Mouse (Mus musculus): ENCODE results near the gene Wipf2. TPM values are rescaled to one million over a fixed set of nuclear protein-coding genes. Genes with fewer than 3 reads are reported as not detected.

Gene Wipf2
- polyA plus RNA-seq, 1 experiment from 2014 or later: 6.7 TPM

GRCm38 (mm10) chr11:98836128-98836527, 27.3 kb upstream of the Wipf2 start:
- Histone ChIP-seq H3K4me2 (replicated peaks; ENCODE audit: low read depth, low read length) (peak overlapping the region; percentile 100), H3K9ac (ENCODE audit: low read depth, low read length) (no peak overlapping the region), H3K9me3 (ENCODE audit: control insufficient read depth, low read length) (no peaks in the 10 kb centered on the region), H3K27me3 (ENCODE audit: control insufficient read depth, insufficient read depth, low read length) (no peaks in the 10 kb centered on the region), H3K4me3 (ENCODE audit: low read length) (peak overlapping the region; percentile 69), H3K4me1 (ENCODE audit: control insufficient read depth, insufficient read depth, low read length) (peaks cover 20% of the 10 kb centered on the region), H3K27ac (ENCODE audit: low read depth, low read length) (no peak overlapping the region), H3K36me3 (ENCODE audit: control insufficient read depth, insufficient read depth, low read length) (peaks cover 32% of the 10 kb centered on the region)
- WGBS: 29% methylated on average over 7 of the region's 7 CpGs
- ATAC-seq (ENCODE audit: low FRiP score, low TSS enrichment): peak; percentile 17

GRCm38 (mm10) chr11:98836651-98837141, 26.7 kb upstream of the Wipf2 start, which contains the start of gene Rapgefl1:
Gene Rapgefl1, plus strand, starts transcription at chr11:98836785.
- Histone ChIP-seq H3K9ac (ENCODE audit: low read depth, low read length) (peak within 1 kb of the TSS; percentile 72), H3K4me1 (ENCODE audit: control insufficient read depth, insufficient read depth, low read length) (peaks cover 20% of the 10 kb centered on the region), H3K4me2 (replicated peaks; ENCODE audit: low read depth, low read length) (peak within 1 kb of the TSS; percentile 100), H3K36me3 (ENCODE audit: control insufficient read depth, insufficient read depth, low read length) (peaks cover 27% of the 10 kb centered on the region), H3K27me3 (ENCODE audit: control insufficient read depth, insufficient read depth, low read length) (no peaks in the 10 kb centered on the region), H3K4me3 (ENCODE audit: low read length) (peak within 1 kb of the TSS; percentile 69), H3K27ac (ENCODE audit: low read depth, low read length) (no peak within 1 kb of the TSS), H3K9me3 (ENCODE audit: control insufficient read depth, low read length) (no peaks in the 10 kb centered on the region)
- WGBS: under 1% methylated on average over 45 of the region's 48 CpGs
- peak; percentile 87 for ATAC-seq (ENCODE audit: low FRiP score, low TSS enrichment)

GRCm38 (mm10) chr11:98837231-98837704, 26.2 kb upstream of the Wipf2 start:
- ATAC-seq (ENCODE audit: low FRiP score, low TSS enrichment): peak; percentile 56
- Histone ChIP-seq H3K27ac (ENCODE audit: low read depth, low read length) (no peak overlapping the region), H3K36me3 (ENCODE audit: control insufficient read depth, insufficient read depth, low read length) (peaks cover 21% of the 10 kb centered on the region), H3K9ac (ENCODE audit: low read depth, low read length) (peak overlapping the region; percentile 72), H3K4me2 (replicated peaks; ENCODE audit: low read depth, low read length) (peak overlapping the region; percentile 100), H3K9me3 (ENCODE audit: control insufficient read depth, low read length) (no peaks in the 10 kb centered on the region), H3K4me1 (ENCODE audit: control insufficient read depth, insufficient read depth, low read length) (peaks cover 20% of the 10 kb centered on the region), H3K4me3 (ENCODE audit: low read length) (peak overlapping the region; percentile 69), H3K27me3 (ENCODE audit: control insufficient read depth, insufficient read depth, low read length) (no peaks in the 10 kb centered on the region)
- 1% methylated on average over 29 of the region's 29 CpGs for WGBS

GRCm38 (mm10) chr11:98837917-98838316, 25.5 kb upstream of the Wipf2 start:
- peaks cover 20% of the 10 kb centered on the region for H3K4me1 ChIP-seq (ENCODE audit: control insufficient read depth, insufficient read depth, low read length)
- H3K36me3 ChIP-seq (ENCODE audit: control insufficient read depth, insufficient read depth, low read length): peaks cover 14% of the 10 kb centered on the region
- peak overlapping the region; percentile 100; the same call in 1 of the 2 replicates for H3K4me2 ChIP-seq (replicated peaks; ENCODE audit: low read depth, low read length)
- WGBS: 29% methylated on average over 11 of the region's 11 CpGs
- no peak overlapping the region for H3K9ac ChIP-seq (ENCODE audit: low read depth, low read length)
- no peaks in the 10 kb centered on the region for H3K9me3 ChIP-seq (ENCODE audit: control insufficient read depth, low read length)
- no peaks in the 10 kb centered on the region for H3K27me3 ChIP-seq (ENCODE audit: control insufficient read depth, insufficient read depth, low read length)
- peak overlapping the region; percentile 69; the same call in 1 of the 2 replicates for H3K4me3 ChIP-seq (ENCODE audit: low read length)
- no peak overlapping the region for H3K27ac ChIP-seq (ENCODE audit: low read depth, low read length)
- no peak for ATAC-seq (ENCODE audit: low FRiP score, low TSS enrichment)

GRCm38 (mm10) chr11:98838512-98838911, 24.9 kb upstream of the Wipf2 start:
- Histone ChIP-seq H3K9me3 (ENCODE audit: control insufficient read depth, low read length) (no peaks in the 10 kb centered on the region), H3K27ac (ENCODE audit: low read depth, low read length) (no peak overlapping the region), H3K4me1 (ENCODE audit: control insufficient read depth, insufficient read depth, low read length) (peaks cover 20% of the 10 kb centered on the region), H3K36me3 (ENCODE audit: control insufficient read depth, insufficient read depth, low read length) (peaks cover 9% of the 10 kb centered on the region), H3K4me3 (ENCODE audit: low read length) (no peak overlapping the region), H3K9ac (ENCODE audit: low read depth, low read length) (no peak overlapping the region), H3K4me2 (replicated peaks; ENCODE audit: low read depth, low read length) (no peak overlapping the region), H3K27me3 (ENCODE audit: control insufficient read depth, insufficient read depth, low read length) (no peaks in the 10 kb centered on the region)
- no peak for ATAC-seq (ENCODE audit: low FRiP score, low TSS enrichment)
- 64% methylated on average over 9 of the region's 9 CpGs for WGBS

GRCm38 (mm10) chr11:98839402-98839801, 24.0 kb upstream of the Wipf2 start:
- Histone ChIP-seq H3K9me3 (ENCODE audit: control insufficient read depth, low read length) (no peaks in the 10 kb centered on the region), H3K36me3 (ENCODE audit: control insufficient read depth, insufficient read depth, low read length) (peaks cover under 1% of the 10 kb centered on the region; the same call in 1 of the 2 replicates), H3K9ac (ENCODE audit: low read depth, low read length) (no peak overlapping the region), H3K4me3 (ENCODE audit: low read length) (no peak overlapping the region), H3K27me3 (ENCODE audit: control insufficient read depth, insufficient read depth, low read length) (no peaks in the 10 kb centered on the region), H3K4me2 (replicated peaks; ENCODE audit: low read depth, low read length) (no peak overlapping the region), H3K27ac (ENCODE audit: low read depth, low read length) (no peak overlapping the region), H3K4me1 (ENCODE audit: control insufficient read depth, insufficient read depth, low read length) (peaks cover 20% of the 10 kb centered on the region)
- 36% methylated on average over 6 of the region's 6 CpGs for WGBS
- no peak for ATAC-seq (ENCODE audit: low FRiP score, low TSS enrichment)

- no peak overlapping the region for H3K27ac ChIP-seq (ENCODE audit: low read depth, low read length)
- no peak overlapping the region for H3K4me3 ChIP-seq (ENCODE audit: low read length)
- 41% methylated on average over 10 of the region's 10 CpGs for WGBS
- ATAC-seq (ENCODE audit: low FRiP score, low TSS enrichment): no peak
- peaks cover 20% of the 10 kb centered on the region for H3K4me1 ChIP-seq (ENCODE audit: control insufficient read depth, insufficient read depth, low read length)
- H3K27me3 ChIP-seq (ENCODE audit: control insufficient read depth, insufficient read depth, low read length): no peaks in the 10 kb centered on the region
- H3K9ac ChIP-seq (ENCODE audit: low read depth, low read length): no peak overlapping the region
- H3K36me3 ChIP-seq (ENCODE audit: control insufficient read depth, insufficient read depth, low read length): no peaks in the 10 kb centered on the region; the same call in 1 of the 2 replicates
- no peak overlapping the region for H3K4me2 ChIP-seq (replicated peaks; ENCODE audit: low read depth, low read length)
- no peaks in the 10 kb centered on the region for H3K9me3 ChIP-seq (ENCODE audit: control insufficient read depth, low read length)
Observed at GRCm38 (mm10) chr11:98839897-98840296, 23.5 kb upstream of the Wipf2 start.

- Histone ChIP-seq H3K27me3 (ENCODE audit: control insufficient read depth, insufficient read depth, low read length) (no peaks in the 10 kb centered on the region), H3K4me2 (replicated peaks; ENCODE audit: low read depth, low read length) (no peak overlapping the region), H3K27ac (ENCODE audit: low read depth, low read length) (no peak overlapping the region), H3K4me3 (ENCODE audit: low read length) (no peak overlapping the region), H3K36me3 (ENCODE audit: control insufficient read depth, insufficient read depth, low read length) (no peaks in the 10 kb centered on the region), H3K9ac (ENCODE audit: low read depth, low read length) (no peak overlapping the region), H3K9me3 (ENCODE audit: control insufficient read depth, low read length) (no peaks in the 10 kb centered on the region), H3K4me1 (ENCODE audit: control insufficient read depth, insufficient read depth, low read length) (peaks cover 5% of the 10 kb centered on the region; the same call in 1 of the 2 replicates)
- no peak for ATAC-seq (ENCODE audit: low FRiP score, low TSS enrichment)
- WGBS: 43% methylated on average over 13 of the region's 13 CpGs
Observed at GRCm38 (mm10) chr11:98846016-98846415, 17.4 kb upstream of the Wipf2 start.

- Histone ChIP-seq H3K27me3 (ENCODE audit: control insufficient read depth, insufficient read depth, low read length) (no peaks in the 10 kb centered on the region), H3K36me3 (ENCODE audit: control insufficient read depth, insufficient read depth, low read length) (no peaks in the 10 kb centered on the region), H3K9me3 (ENCODE audit: control insufficient read depth, low read length) (no peaks in the 10 kb centered on the region), H3K4me3 (ENCODE audit: low read length) (no peak overlapping the region), H3K27ac (ENCODE audit: low read depth, low read length) (no peak overlapping the region), H3K9ac (ENCODE audit: low read depth, low read length) (no peak overlapping the region), H3K4me1 (ENCODE audit: control insufficient read depth, insufficient read depth, low read length) (peaks cover 5% of the 10 kb centered on the region; the same call in 1 of the 2 replicates), H3K4me2 (replicated peaks; ENCODE audit: low read depth, low read length) (no peak overlapping the region)
- no peak for ATAC-seq (ENCODE audit: low FRiP score, low TSS enrichment)
- WGBS: 65% methylated on average over 19 of the region's 19 CpGs
Observed at GRCm38 (mm10) chr11:98846865-98847604, 16.4 kb upstream of the Wipf2 start.

All from kidney, embryonic 14.5 days (tissue).